Mouse (Mus musculus) cerebral cortex, adult 2 months (tissue): Measurements from ENCODE around the gene Olfr772.

Source experiments
- WGBS: fragments of 180-500 bp; shearing (Covaris S2); methylation state at CpG from one replicate; pipeline ENCODE4 v1.1.7; 2018; 5-methylcytosine and 5-hydroxymethylcytosine counted together

The Olfr772 gene

GRCm38 (mm10) chr10:129177821-129178220 is at the start of gene Olfr772:
TSS of gene Olfr772 (minus strand) at chr10:129177921.
- WGBS = 83% methylated on average over 4 of the region's 4 CpGs

GRCm38 (mm10) chr10:129187319-129187718 is 9.6 kb upstream of the Olfr772 start, which contains the start of gene Olfr773:
TSS of gene Olfr773 (minus strand) at chr10:129187419.

GRCm38 (mm10) chr10:129164651-129165050 is 13.1 kb downstream of the Olfr772 start, which contains the start of gene Olfr771:
TSS of gene Olfr771 (minus strand) at chr10:129164751.
- 76% methylated on average over 1 of the region's 1 CpGs for WGBS

- 64% methylated on average over 2 of the region's 2 CpGs for WGBS
Observed at GRCm38 (mm10) chr10:129138898-129139297, 38.8 kb downstream of the Olfr772 start, which contains the start of gene Olfr770. TSS of gene Olfr770 (minus strand) at chr10:129138998.
